Mouse (Mus musculus): Measurements from ENCODE around the gene Plscr3.

DNA sequence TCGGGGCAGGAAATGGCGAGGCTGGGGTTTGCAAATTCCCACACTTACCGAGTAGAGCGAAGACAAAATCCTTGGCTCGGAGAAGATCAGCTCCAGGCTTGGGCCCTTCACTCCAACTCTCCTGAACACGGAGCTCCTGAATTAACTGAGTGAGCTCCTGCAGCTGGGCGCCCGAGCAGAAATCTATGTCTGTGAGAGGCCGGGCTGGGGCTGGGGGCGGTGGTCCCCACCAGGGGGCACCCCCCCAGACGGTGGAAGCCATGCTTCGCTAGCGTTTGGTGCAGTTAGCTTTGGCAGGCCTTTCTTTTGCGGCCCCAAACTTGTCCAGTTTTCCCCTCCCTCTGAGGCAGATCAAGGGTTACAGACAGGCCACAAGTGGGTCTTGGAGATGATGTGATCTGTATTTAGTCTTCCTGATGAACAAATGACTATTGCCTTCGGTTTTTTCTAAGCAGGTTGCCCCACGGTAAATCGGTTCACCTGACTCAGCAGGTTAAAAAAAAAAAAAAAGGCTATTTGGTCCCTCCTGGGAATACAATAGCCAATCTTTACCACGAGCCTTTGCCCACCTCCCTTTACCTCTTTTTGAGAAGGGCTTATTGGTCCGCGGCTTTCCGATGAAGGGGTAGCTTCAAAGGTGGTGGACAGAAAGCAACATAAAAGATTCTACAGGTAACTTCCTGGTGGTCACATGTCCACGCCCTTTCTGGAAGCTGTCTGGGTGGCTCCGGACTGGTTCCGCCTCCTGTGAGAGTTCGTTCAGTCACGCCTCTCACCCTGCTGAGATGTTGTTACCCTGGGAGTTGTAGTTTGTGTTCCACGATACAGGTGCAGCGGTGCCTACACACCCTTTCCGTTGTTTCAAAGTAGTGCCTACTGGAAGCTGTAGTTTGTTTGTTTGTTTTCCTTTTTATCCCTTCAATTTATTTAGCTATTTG is 40.9 kb upstream of the Plscr3 start, which contains the start of gene Tmem102:
- TF ChIP-seq POLR2A (IDR thresholded peaks at IDR 0.05; ENCODE audit: low read depth, low read length) (no peak), RCOR1 (conservative IDR thresholded peaks at IDR 0.05; ENCODE audit: low read depth, low read length) (no peak), USF1 (IDR thresholded peaks at IDR 0.05; ENCODE audit: low read depth, low read length) (no peak)
